Mouse (Mus musculus) heart, embryonic 14.5 days (tissue): Measurements from ENCODE around the gene Etfbkmt. TPM values are rescaled to one million over a fixed set of nuclear protein-coding genes. Genes with fewer than 3 reads are reported as not detected.
"Not testable (repeated sequence)": the region's sequence is repeated elsewhere in the genome, so short reads cannot be mapped to it uniquely, and the experiment has no call there.

Experiments
- ATAC-seq: fragments of 200-750 bp; cut with Nextera tagmentation; 2 replicates; pipeline ENCODE4 v1.8.0; 2017; ENCODE audit warnings: low read depth, moderate TSS enrichment; ENCODE audit not compliant: insufficient number of reproducible peaks, insufficient read depth, low FRiP score
- H3K27ac ChIP-seq, 2 experiments: fragments of 200-500 bp in 1 of 2; fragments of 300-500 bp in 1 of 2; sonication (generic) in 1 of 2; replicated peaks in 1 of 2; 2 replicates each; pipeline ENCODE4 v1.5.1; 2012 to 2014; ENCODE audit warnings: low read depth in 2 of 2, low read length in 2 of 2, control low read depth in 1 of 2, mild to moderate bottlenecking in 1 of 2, mixed read lengths in 1 of 2; ENCODE audit not compliant: control insufficient read depth in 1 of 2, insufficient read depth in 1 of 2
- H3K27me3 ChIP-seq: fragments of 300-500 bp; sonication (generic); 2 replicates; pipeline ENCODE4 v1.6.1; 2014; ENCODE audit warnings: mild to moderate bottlenecking, low read length, control low read depth; ENCODE audit not compliant: control insufficient read depth, insufficient read depth
- H3K36me3 ChIP-seq: fragments of 300-500 bp; sonication (generic); 2 replicates; pipeline ENCODE4 v1.6.1; 2014; ENCODE audit warnings: mild to moderate bottlenecking, control low read depth, low read length, mixed read lengths; ENCODE audit not compliant: control insufficient read depth, insufficient read depth
- H3K4me1 ChIP-seq, 2 experiments: fragments of 200-500 bp in 1 of 2; fragments of 300-500 bp in 1 of 2; sonication (generic) in 1 of 2; 2 replicates each; pipeline ENCODE4 v1.6.1; 2012 to 2014; ENCODE audit warnings: low read length in 2 of 2, control low read depth in 1 of 2, mixed read lengths in 1 of 2; ENCODE audit not compliant: control insufficient read depth in 2 of 2, insufficient read depth in 2 of 2
- H3K4me2 ChIP-seq: fragments of 300-500 bp; sonication (generic); 2 replicates; pipeline ENCODE4 v1.6.1; 2014; ENCODE audit warnings: mild to moderate bottlenecking, low read length
- H3K4me3 ChIP-seq, 2 experiments: fragments of 200-500 bp in 1 of 2; fragments of 300-500 bp in 1 of 2; sonication (generic) in 1 of 2; 2 replicates each; pipeline ENCODE4 v1.5.1; 2012 to 2014; ENCODE audit warnings: low read length in 2 of 2, mild to moderate bottlenecking in 2 of 2, control low read depth in 1 of 2, low read depth in 1 of 2, moderate library complexity in 1 of 2; ENCODE audit not compliant: control insufficient read depth in 1 of 2, insufficient read depth in 1 of 2
- H3K9ac ChIP-seq: fragments of 300-500 bp; sonication (generic); 2 replicates; pipeline ENCODE4 v1.6.1; 2014; ENCODE audit warnings: mild to moderate bottlenecking, low read length
- H3K9me3 ChIP-seq: fragments of 300-500 bp; sonication (generic); 2 replicates; pipeline ENCODE4 v1.6.1; 2016; ENCODE audit warnings: low read length, control low read depth; ENCODE audit not compliant: control insufficient read depth
- WGBS: fragments of 180-500 bp; shearing (Covaris S2); extraction: QIAGEN DNeasy Blood & Tissue Kit; methylation state at CpG from one replicate; pipeline ENCODE4 v1.1.7; 2014; 5-methylcytosine and 5-hydroxymethylcytosine counted together
- polyA plus RNA-seq: library from polyadenylated mRNA; unstranded; fragments of >200 nt; fragmentation: Nextera tagmentation; extraction: Ambion mirVana; gene quantifications from 2 replicates; pipeline ENCODE4 v1.2.1, GENCODE M21; 2014

Gene Etfbkmt
- polyA plus RNA-seq, 1 experiment from 2014 or later: 15.5 TPM

DNA sequence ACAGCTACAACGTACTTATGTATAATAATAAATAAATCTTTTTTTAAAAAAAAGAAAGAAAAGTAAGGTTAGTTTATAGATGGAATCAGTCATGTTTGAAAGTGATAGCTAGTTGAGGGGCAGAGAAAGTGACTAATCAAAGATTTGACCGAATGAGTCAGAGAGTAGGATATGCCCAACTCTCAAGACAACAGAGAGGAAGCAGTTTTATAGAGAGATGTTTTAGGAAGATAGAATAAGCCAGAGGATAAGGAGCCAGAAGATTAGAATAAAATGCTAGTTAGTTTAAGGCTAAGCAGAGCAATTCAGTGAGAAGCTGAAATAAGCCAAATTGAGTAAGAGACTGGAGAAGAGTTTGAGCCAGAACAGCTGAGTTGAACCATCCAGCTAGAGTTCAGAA lies 12.5 kb downstream of the Etfbkmt start:
- H3K4me1 ChIP-seq: peaks cover 7 to 14% of the 10 kb centered on the region in 2 experiments; a peak in 3 of 4 replicates
- WGBS: 87% methylated on average over 2 of the region's 2 CpGs
- H3K4me3 ChIP-seq: no peak overlapping the region
- no peak overlapping the region for H3K27ac ChIP-seq
- H3K4me2 ChIP-seq: no peak overlapping the region
- no peaks in the 10 kb centered on the region for H3K27me3 ChIP-seq
- peaks cover 16% of the 10 kb centered on the region for H3K36me3 ChIP-seq
- no peak for ATAC-seq
- no peak overlapping the region for H3K9ac ChIP-seq
- no peaks in the 10 kb centered on the region for H3K9me3 ChIP-seq

DNA sequence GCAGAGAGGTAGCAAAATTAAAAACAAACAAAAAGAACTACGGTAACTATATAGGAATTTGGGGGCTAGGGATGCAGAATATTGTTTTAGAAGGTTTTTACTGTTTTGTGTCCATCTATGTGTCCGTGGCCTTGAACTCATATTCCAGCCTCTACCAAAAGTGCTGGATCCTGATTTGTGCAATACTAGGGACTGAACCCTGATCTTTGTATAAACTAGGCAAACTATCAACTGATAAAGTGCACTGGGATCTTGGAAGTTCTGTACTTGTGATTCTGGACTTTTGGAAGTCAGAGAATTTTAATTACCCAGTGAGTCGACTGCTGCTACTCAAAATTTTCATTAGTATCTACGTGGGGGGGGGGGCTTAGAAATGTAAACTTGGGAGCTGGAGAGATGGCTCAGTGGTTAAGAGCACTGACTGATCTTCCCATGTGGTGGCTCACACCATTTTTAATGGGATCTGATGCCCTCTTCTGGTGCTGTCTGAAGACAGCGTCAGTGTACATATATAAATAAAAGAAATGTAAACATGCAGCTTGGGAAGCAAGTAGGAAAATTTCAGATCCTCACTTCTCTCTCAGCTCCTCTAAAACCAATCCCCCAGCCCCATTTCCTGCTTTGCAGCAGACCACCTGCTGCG lies 13.9 kb downstream of the Etfbkmt start:
- Histone ChIP-seq H3K27me3 (no peaks in the 10 kb centered on the region), H3K36me3 (peaks cover 27% of the 10 kb centered on the region), H3K4me1 (peaks cover 7 to 14% of the 10 kb centered on the region in 2 experiments; a peak in 3 of 4 replicates), H3K9ac (no peak overlapping the region), H3K4me3 (no peak overlapping the region), H3K27ac (no peak overlapping the region), H3K4me2 (no peak overlapping the region), H3K9me3 (no peaks in the 10 kb centered on the region)
- no peak for ATAC-seq
- 33% methylated on average over 6 of the region's 6 CpGs for WGBS

DNA sequence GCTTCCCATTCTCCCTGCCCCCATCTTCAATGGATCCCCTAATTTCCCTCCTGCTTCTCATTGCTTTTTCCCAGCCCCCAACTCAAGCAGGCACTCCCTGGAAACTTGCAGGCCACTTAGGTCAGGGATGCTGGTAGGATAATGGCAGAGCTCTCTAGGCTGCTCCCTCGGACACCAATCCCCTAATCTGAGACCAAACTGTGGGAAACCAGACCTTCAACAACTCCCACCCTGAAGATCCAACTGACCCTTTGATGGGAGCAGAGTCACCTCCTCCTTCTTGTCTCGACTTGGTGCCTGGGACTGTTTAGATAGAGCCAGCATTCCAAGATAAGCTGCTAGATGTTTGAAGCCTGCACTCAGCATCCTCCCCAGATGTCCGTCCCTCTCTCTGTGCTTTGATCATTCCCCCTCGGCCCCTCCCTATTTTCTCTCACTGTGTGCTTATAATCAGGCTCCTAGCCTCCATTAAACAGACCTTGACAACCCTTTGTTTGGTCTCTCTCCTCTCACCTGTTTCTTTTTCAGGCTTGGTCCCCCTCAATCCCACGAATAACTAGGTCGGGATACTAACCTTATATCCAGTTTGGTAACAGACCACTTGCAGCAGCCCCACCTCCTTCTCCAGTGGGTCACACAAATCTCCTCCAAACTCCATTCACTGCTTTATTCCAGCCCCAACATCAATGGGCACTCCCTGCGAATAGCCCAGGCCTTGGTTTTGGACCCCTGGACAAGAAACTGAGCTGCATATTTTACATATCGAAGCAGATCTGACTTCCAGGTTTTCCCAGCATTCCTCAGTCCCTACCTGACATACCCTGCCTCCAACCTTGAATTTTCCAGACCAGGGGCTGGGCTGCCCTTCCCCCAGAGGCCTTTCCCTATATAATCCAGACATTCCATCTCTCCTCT lies 14.7 kb downstream of the Etfbkmt start:
- WGBS: 16% methylated on average over 8 of the region's 8 CpGs
- no peaks in the 10 kb centered on the region for H3K9me3 ChIP-seq
- no peak for ATAC-seq
- peaks cover 34% of the 10 kb centered on the region for H3K36me3 ChIP-seq
- H3K4me1 ChIP-seq: peaks cover 7 to 14% of the 10 kb centered on the region in 2 experiments; a peak in 3 of 4 replicates
- H3K4me3 ChIP-seq: no peak overlapping the region
- no peak overlapping the region for H3K9ac ChIP-seq
- no peak overlapping the region for H3K4me2 ChIP-seq
- no peak overlapping the region for H3K27ac ChIP-seq
- no peaks in the 10 kb centered on the region for H3K27me3 ChIP-seq

DNA sequence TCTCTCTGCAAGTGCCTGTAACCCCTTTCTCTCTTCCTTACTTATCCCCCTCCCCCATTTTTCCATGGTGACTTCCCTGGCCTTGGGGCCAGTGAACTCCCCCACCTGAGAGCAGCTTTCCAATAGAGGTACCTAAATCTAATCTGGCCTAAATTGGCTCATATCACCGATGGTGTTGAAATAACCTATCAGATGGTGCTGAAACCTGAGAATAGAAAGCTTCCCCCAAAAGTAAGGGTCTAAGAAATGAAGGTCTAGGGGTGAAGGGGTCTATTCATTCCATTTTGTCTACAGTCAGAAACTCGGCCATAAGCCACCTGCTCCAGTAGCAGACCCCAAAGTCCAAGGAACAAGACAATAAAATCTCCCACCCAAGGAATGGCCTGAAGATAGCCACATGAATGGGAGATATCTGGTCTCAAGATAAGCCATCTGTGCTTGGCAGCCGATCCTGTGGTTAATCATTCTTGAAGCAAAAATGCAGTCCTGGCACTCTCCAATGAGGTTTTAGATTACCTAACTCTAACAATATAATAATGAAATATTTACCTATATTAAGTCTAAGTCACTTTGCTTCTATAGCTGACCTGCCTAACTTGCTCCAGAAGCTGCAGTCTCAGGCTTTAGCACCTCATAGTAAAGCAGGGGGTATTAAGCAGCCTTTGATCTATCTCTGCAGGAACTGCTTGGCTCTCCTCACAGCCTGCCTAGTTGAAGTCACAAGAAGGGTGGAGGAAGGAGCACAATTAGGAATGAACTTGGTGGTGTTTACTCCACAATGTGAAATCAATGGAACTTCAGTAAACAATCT lies 15.6 kb downstream of the Etfbkmt start:
- Histone ChIP-seq H3K9me3 (no peaks in the 10 kb centered on the region), H3K36me3 (peaks cover 35% of the 10 kb centered on the region), H3K27ac (no peak overlapping the region), H3K4me2 (no peak overlapping the region), H3K27me3 (no peaks in the 10 kb centered on the region), H3K4me1 (peaks cover 7 to 14% of the 10 kb centered on the region in 2 experiments; a peak in 3 of 4 replicates), H3K4me3 (no peak overlapping the region), H3K9ac (no peak overlapping the region)
- ATAC-seq: no peak
- 35% methylated on average over 3 of the region's 3 CpGs for WGBS

- not testable (repeated sequence) for H3K4me1 ChIP-seq, H3K9me3 ChIP-seq, ATAC-seq, H3K4me2 ChIP-seq, H3K9ac ChIP-seq, H3K27me3 ChIP-seq, H3K27ac ChIP-seq, H3K4me3 ChIP-seq
- 42% methylated on average over 3 of the region's 4 CpGs for WGBS
- H3K36me3 ChIP-seq: peaks cover 52% of the 10 kb centered on the region
These were observed 27.4 kb downstream of the Etfbkmt start for GRCm38 (mm10) chr6:149167038-149167437.

DNA sequence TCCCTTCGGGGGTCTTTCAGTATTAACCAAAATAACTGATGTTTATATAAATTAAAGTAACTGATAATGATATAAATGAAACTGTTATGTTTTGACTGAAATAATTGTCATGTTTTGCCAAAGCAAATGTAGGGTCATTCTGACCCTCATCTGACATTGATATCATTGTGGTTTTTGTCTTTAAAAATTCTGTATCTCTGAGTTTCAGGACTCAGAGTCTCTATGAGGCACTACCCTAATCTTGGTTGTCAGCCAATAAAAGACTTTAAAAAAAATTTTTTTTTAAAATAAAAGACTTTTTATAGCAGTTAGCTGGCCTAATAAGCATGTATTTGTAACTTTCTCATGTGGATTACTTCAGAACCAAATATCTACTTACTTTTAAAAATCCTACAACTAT lies 28.0 kb downstream of the Etfbkmt start:
- no peaks in the 10 kb centered on the region for H3K4me1 ChIP-seq
- H3K27ac ChIP-seq: no peak overlapping the region
- peaks cover 7% of the 10 kb centered on the region for H3K9me3 ChIP-seq
- peaks cover 46% of the 10 kb centered on the region for H3K36me3 ChIP-seq
- no peak for ATAC-seq
- H3K27me3 ChIP-seq: no peaks in the 10 kb centered on the region
- no peak overlapping the region for H3K4me2 ChIP-seq
- no peak overlapping the region for H3K9ac ChIP-seq
- no peak overlapping the region for H3K4me3 ChIP-seq
- WGBS: 91% methylated on average over 1 of the region's 1 CpGs

DNA sequence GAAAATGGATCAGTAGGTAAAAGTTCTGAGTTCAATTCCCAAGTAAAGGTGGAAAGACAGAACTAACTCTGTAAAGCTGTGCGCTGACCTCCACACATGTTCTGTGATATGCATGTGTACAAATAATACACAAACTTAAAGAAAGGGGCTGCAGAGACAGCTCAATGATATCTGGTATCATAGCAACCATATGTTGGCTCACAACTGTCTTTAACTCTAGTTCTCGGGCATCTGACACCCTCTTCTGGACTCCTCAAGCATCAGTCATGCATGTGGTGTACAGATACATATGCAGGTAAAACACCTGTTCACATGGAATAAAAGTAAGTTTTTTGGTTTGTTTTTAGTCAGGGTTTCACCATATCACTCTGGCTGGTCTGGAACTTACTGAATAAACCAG lies 28.8 kb downstream of the Etfbkmt start:
- no peak overlapping the region for H3K4me2 ChIP-seq

More for the DNA sequence above, 28.8 kb downstream of the Etfbkmt start:
- Histone ChIP-seq H3K9me3 (peaks cover 7% of the 10 kb centered on the region), H3K27ac (no peak overlapping the region), H3K9ac (no peak overlapping the region), H3K36me3 (peaks cover 45% of the 10 kb centered on the region), H3K4me3 (no peak overlapping the region), H3K4me1 (no peaks in the 10 kb centered on the region), H3K27me3 (no peaks in the 10 kb centered on the region)
- no peak for ATAC-seq
- WGBS: 93% methylated on average over 2 of the region's 2 CpGs
